Mouse (Mus musculus): ENCODE measurements around the gene Gper1. TPM values are rescaled to one million over a fixed set of nuclear protein-coding genes. Genes with fewer than 3 reads are reported as not detected.

Gper1 gene
- polyA plus RNA-seq, 1 experiment from 2014 or later: 4.2 TPM

GRCm38 (mm10) chr5:139392219-139393196, 30.4 kb upstream of the Gper1 start:
- Histone ChIP-seq H3K9ac (no peak overlapping the region), H3K36me3 (no peaks in the 10 kb centered on the region; the same call in 1 of the 2 replicates), H3K4me1 (peaks cover 38% of the 10 kb centered on the region), H3K27me3 (no peaks in the 10 kb centered on the region), H3K4me2 (replicated peaks) (no peak overlapping the region), H3K27ac (replicated peaks) (no peak overlapping the region), H3K9me3 (replicated peaks) (no peaks in the 10 kb centered on the region), H3K4me3 (replicated peaks) (no peak overlapping the region)
- 91% methylated on average over 37 of the region's 37 CpGs for WGBS
- no peak for ATAC-seq (ENCODE audit: insufficient number of reproducible peaks, low FRiP score, low TSS enrichment, low read depth)

- Histone ChIP-seq H3K4me3 (replicated peaks) (no peak overlapping the region), H3K4me1 (peaks cover 34% of the 10 kb centered on the region), H3K36me3 (no peaks in the 10 kb centered on the region; the same call in 1 of the 2 replicates), H3K27me3 (no peaks in the 10 kb centered on the region), H3K27ac (replicated peaks) (no peak overlapping the region), H3K4me2 (replicated peaks) (no peak overlapping the region), H3K9me3 (replicated peaks) (no peaks in the 10 kb centered on the region), H3K9ac (no peak overlapping the region)
- 87% methylated on average over 16 of the region's 16 CpGs for WGBS
- no peak for ATAC-seq (ENCODE audit: insufficient number of reproducible peaks, low FRiP score, low TSS enrichment, low read depth)
Observed at GRCm38 (mm10) chr5:139393197-139393588, 29.8 kb upstream of the Gper1 start.

GRCm38 (mm10) chr5:139394399-139394798, 28.6 kb upstream of the Gper1 start:
- Histone ChIP-seq H3K4me2 (replicated peaks) (no peak overlapping the region), H3K4me3 (replicated peaks) (no peak overlapping the region), H3K27ac (replicated peaks) (no peak overlapping the region), H3K27me3 (no peaks in the 10 kb centered on the region), H3K36me3 (no peaks in the 10 kb centered on the region; the same call in 1 of the 2 replicates), H3K9ac (no peak overlapping the region), H3K9me3 (replicated peaks) (no peaks in the 10 kb centered on the region), H3K4me1 (peaks cover 28% of the 10 kb centered on the region)
- ATAC-seq (ENCODE audit: insufficient number of reproducible peaks, low FRiP score, low TSS enrichment, low read depth): no peak
- 55% methylated on average over 7 of the region's 7 CpGs for WGBS

- H3K36me3 ChIP-seq: no peaks in the 10 kb centered on the region; the same call in 1 of the 2 replicates
- H3K4me3 ChIP-seq (replicated peaks): no peak overlapping the region
- no peak overlapping the region for H3K4me2 ChIP-seq (replicated peaks)
- no peaks in the 10 kb centered on the region for H3K9me3 ChIP-seq (replicated peaks)
- 91% methylated on average over 4 of the region's 4 CpGs for WGBS
- no peak overlapping the region for H3K27ac ChIP-seq (replicated peaks)
- H3K4me1 ChIP-seq: 0 out of 2 replicates have a peak, but pooled peaks cover 20% of the 10 kb centered on the region
- no peak for ATAC-seq (ENCODE audit: insufficient number of reproducible peaks, low FRiP score, low TSS enrichment, low read depth)
- H3K27me3 ChIP-seq: no peaks in the 10 kb centered on the region
- H3K9ac ChIP-seq: no peak overlapping the region
Observed at GRCm38 (mm10) chr5:139395528-139395927, 27.4 kb upstream of the Gper1 start.

- H3K36me3 ChIP-seq: no peaks in the 10 kb centered on the region; the same call in 1 of the 2 replicates
- H3K4me1 ChIP-seq: 0 out of 2 replicates have a peak, but pooled peaks cover 7% of the 10 kb centered on the region
- H3K9me3 ChIP-seq (replicated peaks): no peaks in the 10 kb centered on the region
- 89% methylated on average over 4 of the region's 4 CpGs for WGBS
- no peak for ATAC-seq (ENCODE audit: insufficient number of reproducible peaks, low FRiP score, low TSS enrichment, low read depth)
- H3K27me3 ChIP-seq: no peaks in the 10 kb centered on the region
- H3K4me2 ChIP-seq (replicated peaks): no peak overlapping the region
- no peak overlapping the region for H3K9ac ChIP-seq
- H3K4me3 ChIP-seq (replicated peaks): no peak overlapping the region
- H3K27ac ChIP-seq (replicated peaks): no peak overlapping the region
Observed at GRCm38 (mm10) chr5:139397359-139397916, 25.5 kb upstream of the Gper1 start.

- no peaks in the 10 kb centered on the region; the same call in 1 of the 2 replicates for H3K36me3 ChIP-seq
Observed at GRCm38 (mm10) chr5:139397959-139398753, 24.8 kb upstream of the Gper1 start.

GRCm38 (mm10) chr5:139398786-139399185, 24.2 kb upstream of the Gper1 start:
- Histone ChIP-seq H3K4me1 (0 out of 2 replicates have a peak, but pooled peaks cover 7% of the 10 kb centered on the region), H3K27me3 (no peaks in the 10 kb centered on the region), H3K27ac (replicated peaks) (no peak overlapping the region), H3K4me3 (replicated peaks) (no peak overlapping the region), H3K36me3 (no peaks in the 10 kb centered on the region), H3K4me2 (replicated peaks) (no peak overlapping the region), H3K9ac (no peak overlapping the region), H3K9me3 (replicated peaks) (no peaks in the 10 kb centered on the region)
- ATAC-seq (ENCODE audit: insufficient number of reproducible peaks, low FRiP score, low TSS enrichment, low read depth): no peak
- WGBS: 73% methylated on average over 5 of the region's 5 CpGs

More at GRCm38 (mm10) chr5:139397959-139398753, 24.8 kb upstream of the Gper1 start:
- Histone ChIP-seq H3K27ac (replicated peaks) (no peak overlapping the region), H3K4me2 (replicated peaks) (no peak overlapping the region), H3K4me1 (0 out of 2 replicates have a peak, but pooled peaks cover 7% of the 10 kb centered on the region), H3K4me3 (replicated peaks) (no peak overlapping the region), H3K9me3 (replicated peaks) (no peaks in the 10 kb centered on the region), H3K27me3 (no peaks in the 10 kb centered on the region), H3K9ac (no peak overlapping the region)
- 36% methylated on average over 5 of the region's 5 CpGs for WGBS
- no peak for ATAC-seq (ENCODE audit: insufficient number of reproducible peaks, low FRiP score, low TSS enrichment, low read depth)

- H3K4me2 ChIP-seq (replicated peaks): no peak overlapping the region
- WGBS: 90% methylated on average over 14 of the region's 14 CpGs
Observed at GRCm38 (mm10) chr5:139399991-139400390, 23.0 kb upstream of the Gper1 start.

GRCm38 (mm10) chr5:139402106-139402505, 20.8 kb upstream of the Gper1 start:
- no peak overlapping the region for H3K4me3 ChIP-seq (replicated peaks)
- H3K27ac ChIP-seq (replicated peaks): no peak overlapping the region
- H3K36me3 ChIP-seq: no peaks in the 10 kb centered on the region
- H3K4me2 ChIP-seq (replicated peaks): no peak overlapping the region
- WGBS: 91% methylated on average over 2 of the region's 2 CpGs
- no peaks in the 10 kb centered on the region for H3K9me3 ChIP-seq (replicated peaks)
- H3K4me1 ChIP-seq: peaks cover 25% of the 10 kb centered on the region
- H3K27me3 ChIP-seq: no peaks in the 10 kb centered on the region
- no peak overlapping the region for H3K9ac ChIP-seq
- ATAC-seq (ENCODE audit: insufficient number of reproducible peaks, low FRiP score, low TSS enrichment, low read depth): no peak

More at GRCm38 (mm10) chr5:139399991-139400390, 23.0 kb upstream of the Gper1 start:
- ATAC-seq (ENCODE audit: insufficient number of reproducible peaks, low FRiP score, low TSS enrichment, low read depth): no peak
- Histone ChIP-seq H3K4me3 (replicated peaks) (no peak overlapping the region), H3K9ac (no peak overlapping the region), H3K9me3 (replicated peaks) (no peaks in the 10 kb centered on the region), H3K27ac (replicated peaks) (no peak overlapping the region), H3K27me3 (no peaks in the 10 kb centered on the region), H3K36me3 (no peaks in the 10 kb centered on the region), H3K4me1 (0 out of 2 replicates have a peak, but pooled peaks cover 7% of the 10 kb centered on the region)

- H3K27me3 ChIP-seq: no peaks in the 10 kb centered on the region
- H3K4me3 ChIP-seq (replicated peaks): no peak overlapping the region
- H3K4me1 ChIP-seq: peaks cover 29% of the 10 kb centered on the region
- H3K9ac ChIP-seq: no peak overlapping the region
- 82% methylated on average over 8 of the region's 8 CpGs for WGBS
- ATAC-seq (ENCODE audit: insufficient number of reproducible peaks, low FRiP score, low TSS enrichment, low read depth): no peak
- no peaks in the 10 kb centered on the region for H3K9me3 ChIP-seq (replicated peaks)
- no peaks in the 10 kb centered on the region for H3K36me3 ChIP-seq
- H3K4me2 ChIP-seq (replicated peaks): no peak overlapping the region
- no peak overlapping the region for H3K27ac ChIP-seq (replicated peaks)
Observed at GRCm38 (mm10) chr5:139403692-139404260, 19.2 kb upstream of the Gper1 start.
